In the genomic region with DNA sequence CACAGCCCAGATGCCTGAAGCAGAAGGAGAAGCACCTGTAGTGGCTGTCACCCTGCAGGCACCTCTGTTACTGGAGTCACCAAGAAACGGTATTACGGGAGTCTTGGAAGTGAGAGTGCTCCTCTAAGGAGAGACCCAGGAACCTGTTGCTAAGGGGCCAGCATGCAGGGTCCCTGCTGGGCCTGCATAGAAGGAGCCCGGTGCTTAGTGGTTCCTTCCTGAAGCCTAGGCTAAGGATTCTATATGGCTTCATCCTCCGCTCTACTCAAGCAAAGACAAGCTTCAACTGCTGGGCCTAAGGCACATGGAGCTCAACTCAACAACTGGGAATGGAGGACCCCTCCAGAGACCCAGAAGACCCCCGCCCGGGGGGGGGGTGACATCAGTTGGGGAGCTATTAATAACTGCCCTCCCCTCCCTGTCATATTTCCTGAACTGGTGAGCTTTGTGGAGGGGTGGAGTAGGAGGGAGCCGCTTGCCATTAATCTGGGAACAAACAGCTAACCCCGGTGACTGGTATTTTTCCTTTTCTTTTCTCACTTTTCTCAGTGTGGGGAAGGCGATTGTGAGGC, we compare ENCODE assay signal across 12 mouse cellular contexts. TPM values are rescaled to one million over a fixed set of nuclear protein-coding genes. Genes with fewer than 3 reads are reported as not detected.
DNase-seq lines count a peak whose midpoint lies in the region; ATAC-seq and TF ChIP-seq lines count a peak whose summit lies in the region.
"Had no signal": no experiment of that assay in that cellular context is flagged by ENCODE, and none has a peak within 500 bp of the region (broad histone marks: within the 10 kb centered on the region; RNA-seq: fewer than 3 reads in every experiment).

No protein-coding gene starts in this region.

- H3K27me3 ChIP-seq in E14TG2a.4 (ENCODE audit: insufficient read depth, low read length), result peaks cover 52% of the 10 kb centered on the region
- peaks cover 23% of the 10 kb centered on the region; the same call in 1 of the 2 replicates for H3K27me3 ChIP-seq in forebrain, postnatal 0 days (ENCODE audit: insufficient read depth, low read length)
- H3K27me3 ChIP-seq in midbrain, embryonic 13.5 days, result peaks cover 93% of the 10 kb centered on the region

- DNase-seq in embryo, embryonic 11 days, result peak; percentile 57
- no peak for DNase-seq in forebrain, postnatal 0 days
- no peak for DNase-seq in spleen, postnatal 14 days (ENCODE audit: low spot score in 2 of 2)
- DNase-seq in B cell, adult 2 months, result no peak
- DNase-seq in left cerebral cortex, postnatal 25 days (ENCODE audit: low spot score in 2 of 2), result no peak

- peak overlapping the region; percentile 73 for H3K4me3 ChIP-seq in E14TG2a.4 (replicated peaks; ENCODE audit: low read length)
- no peak overlapping the region for H3K4me3 ChIP-seq in forebrain, postnatal 0 days (ENCODE audit: low read depth, low read length)
- no peak overlapping the region for H3K4me3 ChIP-seq in midbrain, embryonic 13.5 days (replicated peaks)
- H3K4me3 ChIP-seq: erythroblast, embryonic 14.5 days; left cerebral cortex, adult 2 months; lung, embryonic 15.5 days had no signal

- H3K9ac ChIP-seq in forebrain, postnatal 0 days, result no peak overlapping the region
- no peak overlapping the region for H3K9ac ChIP-seq in midbrain, embryonic 13.5 days (replicated peaks)
- H3K9ac ChIP-seq: lung, embryonic 15.5 days had no signal

- no peak for TF ChIP-seq CTCF in E14TG2a.4 (conservative IDR thresholded peaks at IDR 0.05; ENCODE audit: low read length)
- no peak for TF ChIP-seq CTCF in forebrain, postnatal 0 days (IDR thresholded peaks at IDR 0.05; ENCODE audit: low read depth)

- peaks cover 81% of the 10 kb centered on the region for H3K4me1 ChIP-seq in E14TG2a.4 (replicated peaks; ENCODE audit: low read depth, low read length)
- peaks cover 12% of the 10 kb centered on the region for H3K4me1 ChIP-seq in forebrain, postnatal 0 days (ENCODE audit: insufficient read depth)
- H3K4me1 ChIP-seq in midbrain, embryonic 13.5 days (replicated peaks), result peaks cover 67% of the 10 kb centered on the region

- intact Hi-C loops in left cerebral cortex, postnatal 25 days (cut with DNase I), result loop anchor here (2.0 kb wide), 1 partner anchor 29 kb away; no protein-coding TSS in a partner anchor

- WGBS in forebrain, postnatal 0 days, result 13% methylated on average over 9 of the region's 9 CpGs
- 6% methylated on average over 9 of the region's 9 CpGs for WGBS in midbrain, embryonic 13.5 days

- H3K36me3 ChIP-seq in E14TG2a.4 (ENCODE audit: insufficient read depth, low read length), result no peaks in the 10 kb centered on the region
- no peaks in the 10 kb centered on the region for H3K36me3 ChIP-seq in forebrain, postnatal 0 days (ENCODE audit: insufficient read depth)
- H3K36me3 ChIP-seq in midbrain, embryonic 13.5 days, result no peaks in the 10 kb centered on the region
- H3K36me3 ChIP-seq: lung, embryonic 15.5 days had no signal

- no peak for ATAC-seq in forebrain, postnatal 0 days
- ATAC-seq in midbrain, embryonic 13.5 days, result peak; percentile 12; the same call in 1 of the 2 replicates

- peak overlapping the region; percentile 31; the same call in 1 of the 2 replicates for H3K27ac ChIP-seq in forebrain, postnatal 0 days (ENCODE audit: low read depth, low read length)
- H3K27ac ChIP-seq in midbrain, embryonic 13.5 days, result peak overlapping the region; percentile 81
- H3K27ac ChIP-seq: left cerebral cortex, adult 2 months; lung, embryonic 15.5 days had no signal

- no peaks in the 10 kb centered on the region for H3K9me3 ChIP-seq in E14TG2a.4 (ENCODE audit: low read length)
- no peaks in the 10 kb centered on the region for H3K9me3 ChIP-seq in forebrain, postnatal 0 days (ENCODE audit: low read length)
- no peaks in the 10 kb centered on the region for H3K9me3 ChIP-seq in midbrain, embryonic 13.5 days
- H3K9me3 ChIP-seq: lung, embryonic 15.5 days had no signal

- H3K4me2 ChIP-seq in forebrain, postnatal 0 days (ENCODE audit: low read depth), result no peak overlapping the region
- peak overlapping the region; percentile 75 for H3K4me2 ChIP-seq in midbrain, embryonic 13.5 days (replicated peaks)
- H3K4me2 ChIP-seq: lung, embryonic 15.5 days had no signal

RNA-seq across cellular contexts. Expression of a gene that starts 34.6 kb away (rescaled TPM):
- total RNA-seq in forebrain, postnatal 0 days (2014; rRNA removed), result 22.5 and 36.5 TPM in 2 replicates
- polyA plus RNA-seq in forebrain, postnatal 0 days (2015; fragmentation: Nextera tagmentation; extraction: Ambion mirVana), result 2.6 and 4.3 TPM in 2 replicates
- polyA plus RNA-seq in midbrain, embryonic 13.5 days (2015; fragmentation: Nextera tagmentation; extraction: Ambion mirVana), result 3.1 and 3.6 TPM in 2 replicates
- total RNA-seq in left cerebral cortex, postnatal 25 days (2021), result 10 to 100 TPM in 1 of 2 experiments, 1 to 10 TPM in 1; 7.3 to 11.6 TPM
- total RNA-seq: monocyte, adult 5-6 weeks had no signal
- polyA plus RNA-seq: gonadal fat pad, adult 2 months; lung, embryonic 15.5 days had no signal
